Mouse (Mus musculus): ENCODE results near the gene Olfr675. TPM values are rescaled to one million over a fixed set of nuclear protein-coding genes. Genes with fewer than 3 reads are reported as not detected.
"Not testable (repeated sequence)": the region's sequence is repeated elsewhere in the genome, so short reads cannot be mapped to it uniquely, and the experiment has no call there.

The Olfr675 gene
- polyA plus RNA-seq (2016; fragmentation: Nextera tagmentation; extraction: Ambion mirVana): not detected in 2 replicates

DNA sequence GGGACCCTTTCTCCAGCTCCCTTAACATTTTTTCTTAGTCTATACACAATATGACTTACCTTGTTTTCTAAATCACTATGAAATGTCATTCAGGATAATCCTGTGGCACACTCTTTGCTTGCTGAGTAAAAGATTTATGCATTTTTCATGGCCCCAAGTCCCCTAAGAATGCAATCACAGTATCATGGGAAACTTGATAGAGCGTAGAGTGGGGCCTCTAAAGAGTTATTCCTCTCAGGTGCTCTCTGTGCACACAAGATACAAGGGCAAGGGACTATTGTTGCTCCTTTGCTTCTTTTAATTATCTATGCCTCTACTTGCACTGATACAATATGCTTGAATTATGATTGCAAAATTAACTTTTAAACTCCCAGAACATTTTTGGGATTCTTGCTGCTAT is at the start of gene Olfr675:
Olfr675 (minus strand) TSS at position 101 of the 400 bp plus-strand sequence.
- Histone ChIP-seq H3K9me3 (no peaks in the 10 kb centered on the region), H3K4me2 (no peak within 1 kb of the TSS), H3K4me3 (replicated peaks) (no peak within 1 kb of the TSS), H3K9ac (no peak within 1 kb of the TSS), H3K27ac (no peak within 1 kb of the TSS), H3K27me3 (no peaks in the 10 kb centered on the region), H3K36me3 (replicated peaks) (no peaks in the 10 kb centered on the region), H3K4me1 (no peaks in the 10 kb centered on the region)
- ATAC-seq (ENCODE audit: low FRiP score): no peak
- 90% methylated on average over 1 of the region's 1 CpGs for WGBS

DNA sequence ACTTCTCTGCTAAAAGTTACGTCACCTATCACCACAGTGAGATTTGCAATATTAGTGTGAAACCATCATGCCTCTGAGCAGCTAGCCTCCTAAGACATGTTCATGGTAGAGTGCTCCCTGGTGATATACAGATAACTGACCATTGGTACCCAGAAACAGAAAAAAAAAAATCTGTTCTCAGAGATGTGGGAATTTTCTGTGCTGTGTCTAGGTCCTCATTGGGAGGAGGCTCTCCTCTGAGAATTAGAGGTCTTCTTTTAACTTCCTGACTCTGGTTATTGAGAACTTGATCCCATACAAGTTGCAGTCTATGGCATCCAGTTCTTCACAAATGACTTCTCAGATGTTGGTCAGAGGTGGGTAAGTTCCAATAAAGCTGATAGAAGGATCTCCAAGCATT is 35.9 kb upstream of the Olfr675 start, which contains the start of gene Olfr678:
Olfr678 (plus strand) TSS at position 301 of the 400 bp plus-strand sequence.
- 100% methylated on average over 1 of the region's 1 CpGs for WGBS
- H3K27ac ChIP-seq: no peak within 1 kb of the TSS
- H3K27me3 ChIP-seq: no peaks in the 10 kb centered on the region
- H3K9me3 ChIP-seq: no peaks in the 10 kb centered on the region
- H3K36me3 ChIP-seq (replicated peaks): no peaks in the 10 kb centered on the region
- H3K4me3 ChIP-seq (replicated peaks): no peak within 1 kb of the TSS
- ATAC-seq (ENCODE audit: low FRiP score): no peak
- no peaks in the 10 kb centered on the region for H3K4me1 ChIP-seq
- no peak within 1 kb of the TSS for H3K9ac ChIP-seq
- H3K4me2 ChIP-seq: no peak within 1 kb of the TSS

DNA sequence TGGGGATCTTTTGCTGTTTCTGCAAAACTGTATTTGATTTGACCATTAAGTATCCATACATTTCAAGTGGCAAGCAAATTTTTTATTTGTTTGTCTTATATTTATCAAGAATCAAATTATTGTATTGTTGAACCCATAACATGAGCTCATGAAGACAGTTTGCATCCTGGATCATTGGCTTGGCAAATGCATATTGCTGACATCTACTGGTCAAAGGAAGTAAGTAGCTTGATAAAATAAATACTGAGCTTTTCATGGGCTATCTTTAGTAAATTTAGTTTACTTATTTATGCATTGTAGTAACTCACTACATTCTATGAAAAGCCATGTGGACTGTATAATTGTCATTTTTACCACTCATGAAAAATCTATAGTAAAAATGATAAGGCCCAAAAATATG is 30.7 kb upstream of the Olfr675 start:
- no peak for ATAC-seq (ENCODE audit: low FRiP score)
- H3K27ac ChIP-seq: no peak overlapping the region
- no peaks in the 10 kb centered on the region for H3K36me3 ChIP-seq (replicated peaks)
- no peaks in the 10 kb centered on the region for H3K9me3 ChIP-seq
- no peaks in the 10 kb centered on the region for H3K27me3 ChIP-seq
- no peaks in the 10 kb centered on the region for H3K4me1 ChIP-seq
- no peak overlapping the region for H3K4me3 ChIP-seq (replicated peaks)
- no peak overlapping the region for H3K9ac ChIP-seq
- H3K4me2 ChIP-seq: no peak overlapping the region

DNA sequence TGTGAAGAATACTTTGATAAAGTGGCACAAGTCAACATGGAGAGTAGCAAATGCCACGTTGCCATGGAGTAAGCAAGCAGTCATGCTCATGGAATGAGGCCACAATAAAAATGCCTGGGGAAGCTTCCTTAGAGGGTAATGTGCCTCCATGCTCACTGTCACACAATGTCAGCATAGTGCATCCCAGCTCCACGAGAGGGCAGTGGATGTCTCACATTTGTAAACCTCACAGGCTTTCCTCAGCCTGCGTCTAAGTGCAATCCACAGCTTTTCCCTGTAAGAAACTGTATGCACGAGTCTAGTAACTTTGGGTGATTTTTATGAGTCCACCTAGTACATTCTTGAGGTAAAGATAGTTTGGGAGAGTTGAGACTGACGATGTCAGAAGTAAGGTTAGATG is 5.6 kb upstream of the Olfr675 start:
- not testable (repeated sequence) for H3K4me2 ChIP-seq; H3K4me1 ChIP-seq; H3K27ac ChIP-seq; H3K9me3 ChIP-seq; H3K36me3 ChIP-seq (replicated peaks); H3K27me3 ChIP-seq; H3K9ac ChIP-seq; ATAC-seq (ENCODE audit: low FRiP score); H3K4me3 ChIP-seq (replicated peaks)
- 66% methylated on average over 5 of the region's 5 CpGs for WGBS

DNA sequence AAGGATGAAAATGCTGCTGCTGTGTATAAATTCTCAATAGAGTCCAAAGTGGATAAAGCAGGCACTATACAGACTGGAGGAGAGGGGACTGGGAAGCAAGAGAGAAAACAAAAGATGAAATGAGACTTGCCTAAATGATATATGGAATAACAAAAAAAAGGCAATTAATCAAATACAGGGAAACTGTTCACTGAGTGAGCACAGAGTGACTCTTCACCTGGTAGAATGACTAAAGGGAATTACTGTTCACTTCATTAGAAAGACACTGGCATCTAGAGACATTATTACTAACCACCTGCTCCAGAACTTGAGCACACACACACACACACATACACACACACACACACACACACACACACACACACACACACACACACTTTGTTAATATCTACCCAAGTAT is 4.1 kb upstream of the Olfr675 start, which contains the start of gene Olfr676:
Olfr676 (plus strand) TSS at position 301 of the 400 bp plus-strand sequence.
- no peak within 1 kb of the TSS for H3K4me2 ChIP-seq
- no peaks in the 10 kb centered on the region for H3K27me3 ChIP-seq
- H3K36me3 ChIP-seq (replicated peaks): no peaks in the 10 kb centered on the region
- ATAC-seq (ENCODE audit: low FRiP score): no peak
- no peaks in the 10 kb centered on the region for H3K9me3 ChIP-seq
- no peaks in the 10 kb centered on the region for H3K4me1 ChIP-seq
- no peak within 1 kb of the TSS for H3K27ac ChIP-seq
- no peak within 1 kb of the TSS for H3K4me3 ChIP-seq (replicated peaks)
- no peak within 1 kb of the TSS for H3K9ac ChIP-seq

DNA sequence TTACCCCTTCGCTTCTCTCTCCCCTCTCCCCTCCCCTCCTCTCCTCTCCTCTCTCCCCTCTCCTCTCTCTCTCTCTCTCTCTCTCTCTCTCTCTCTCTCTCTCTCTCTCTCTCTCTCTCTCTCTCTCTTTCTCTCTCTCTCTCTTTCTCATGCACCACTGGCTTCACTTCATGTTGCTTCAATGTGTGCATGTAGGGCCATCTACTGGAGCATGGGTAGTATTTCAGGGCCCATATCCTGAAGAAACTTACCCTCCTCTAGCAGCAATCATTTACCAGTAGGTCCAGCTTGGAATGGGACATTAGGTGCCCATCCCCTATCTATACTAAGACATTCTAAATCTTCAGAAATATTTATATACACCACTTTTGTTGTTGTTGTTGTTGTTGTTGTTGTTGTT is 5.7 kb downstream of the Olfr675 start:
- WGBS: 69% methylated on average over 1 of the region's 1 CpGs
- no peak overlapping the region for H3K4me3 ChIP-seq (replicated peaks)
- no peaks in the 10 kb centered on the region for H3K36me3 ChIP-seq (replicated peaks)
- H3K27ac ChIP-seq: no peak overlapping the region
- no peaks in the 10 kb centered on the region for H3K9me3 ChIP-seq
- no peaks in the 10 kb centered on the region for H3K27me3 ChIP-seq
- no peak overlapping the region for H3K4me2 ChIP-seq
- H3K4me1 ChIP-seq: no peaks in the 10 kb centered on the region
- H3K9ac ChIP-seq: no peak overlapping the region
- ATAC-seq (ENCODE audit: low FRiP score): no peak

DNA sequence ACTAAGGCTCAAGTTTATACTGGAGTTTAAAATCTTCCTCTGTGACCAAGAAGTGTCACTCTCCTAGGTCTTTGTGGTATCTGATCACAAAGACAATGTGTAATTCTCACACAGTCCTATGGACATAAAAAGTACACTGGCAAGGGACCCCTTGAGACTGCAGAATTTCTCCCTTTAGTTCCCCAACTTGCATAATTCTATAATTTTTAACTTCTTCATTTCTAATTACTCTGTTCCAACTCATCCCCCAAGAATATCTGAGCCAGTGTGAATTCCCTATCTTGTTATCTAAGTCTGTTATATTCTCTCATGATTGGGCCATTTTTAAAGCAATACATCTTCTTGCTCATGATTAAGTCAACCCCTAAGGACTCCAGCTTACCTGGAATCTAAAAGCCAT is 26.3 kb downstream of the Olfr675 start, which contains the start of gene Olfr672:
Olfr672 (minus strand) TSS at position 101 of the 400 bp plus-strand sequence.
- H3K4me1 ChIP-seq: no peaks in the 10 kb centered on the region
- no peak within 1 kb of the TSS for H3K27ac ChIP-seq
- no peak within 1 kb of the TSS for H3K9ac ChIP-seq
- H3K9me3 ChIP-seq: no peaks in the 10 kb centered on the region
- H3K27me3 ChIP-seq: no peaks in the 10 kb centered on the region
- no peak within 1 kb of the TSS for H3K4me2 ChIP-seq
- ATAC-seq (ENCODE audit: low FRiP score): no peak
- no peaks in the 10 kb centered on the region for H3K36me3 ChIP-seq (replicated peaks)
- H3K4me3 ChIP-seq (replicated peaks): no peak within 1 kb of the TSS

DNA sequence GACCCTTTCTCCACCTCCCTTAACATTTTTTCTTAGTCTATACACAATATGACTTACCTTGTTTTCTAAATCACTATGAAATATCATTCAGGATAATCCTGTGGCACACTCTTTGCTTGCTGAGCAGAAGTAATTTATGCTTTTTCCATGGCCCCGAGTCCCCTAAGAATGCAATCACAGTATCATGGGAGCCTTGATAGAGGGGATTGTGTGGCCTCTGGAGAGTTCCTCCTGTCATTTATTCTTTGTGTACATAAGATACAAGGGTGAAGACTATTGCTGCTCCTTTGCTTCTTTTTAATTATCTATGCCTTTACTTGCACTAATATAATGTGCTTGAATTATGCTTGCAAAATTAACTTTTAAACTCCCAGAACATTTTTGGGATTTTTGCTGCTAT is 49.2 kb downstream of the Olfr675 start, which contains the start of gene Olfr671:
Olfr671 (minus strand) TSS at position 101 of the 400 bp plus-strand sequence.
- Histone ChIP-seq H3K27ac (no peak within 1 kb of the TSS), H3K4me1 (no peaks in the 10 kb centered on the region), H3K9me3 (0 out of 2 replicates have a peak, but pooled peaks cover 7% of the 10 kb centered on the region), H3K9ac (no peak within 1 kb of the TSS), H3K4me2 (no peak within 1 kb of the TSS), H3K27me3 (no peaks in the 10 kb centered on the region), H3K4me3 (replicated peaks) (no peak within 1 kb of the TSS), H3K36me3 (replicated peaks) (no peaks in the 10 kb centered on the region)
- 77% methylated on average over 1 of the region's 1 CpGs for WGBS
- no peak for ATAC-seq (ENCODE audit: low FRiP score)

DNA sequence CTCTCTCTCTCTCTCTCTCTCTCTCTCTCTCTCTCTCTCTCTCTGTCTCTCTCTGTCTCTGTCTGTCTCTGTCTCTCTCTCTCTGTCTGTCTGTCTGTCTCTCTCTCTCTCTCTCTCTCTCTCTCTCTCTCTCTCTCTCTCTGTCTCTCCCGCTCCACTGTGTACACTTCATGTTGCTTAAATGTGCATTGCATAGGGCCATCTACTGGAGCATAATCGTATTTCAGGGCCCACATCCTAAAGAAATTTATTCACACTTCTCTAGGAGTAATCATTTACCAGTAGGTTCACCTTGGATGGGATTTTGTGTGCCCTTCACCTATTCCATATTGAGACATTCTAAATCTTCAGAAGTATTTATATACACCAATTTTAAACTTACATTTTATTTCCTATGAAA is 55.8 kb downstream of the Olfr675 start:
- not testable (repeated sequence) for H3K36me3 ChIP-seq (replicated peaks); ATAC-seq (ENCODE audit: low FRiP score); H3K27ac ChIP-seq; H3K4me2 ChIP-seq; H3K4me1 ChIP-seq; H3K4me3 ChIP-seq (replicated peaks); H3K9ac ChIP-seq; H3K27me3 ChIP-seq; H3K9me3 ChIP-seq
- 76% methylated on average over 2 of the region's 2 CpGs for WGBS

Other genes with a start within 250 kb of the Olfr675 start
- not detected in 2 replicates for gene Usp17lb, start 185.9 kb downstream of the Olfr675 start, polyA plus RNA-seq (2016; fragmentation: Nextera tagmentation; extraction: Ambion mirVana)
- gene Usp17la, start 171.5 kb downstream of the Olfr675 start, polyA plus RNA-seq (2016; fragmentation: Nextera tagmentation; extraction: Ambion mirVana): not detected in 2 replicates
- not detected in 2 replicates for gene Olfr665, start 150.4 kb downstream of the Olfr675 start, polyA plus RNA-seq (2016; fragmentation: Nextera tagmentation; extraction: Ambion mirVana)
- gene Olfr666, start 132.5 kb downstream of the Olfr675 start, polyA plus RNA-seq (2016; fragmentation: Nextera tagmentation; extraction: Ambion mirVana): 0.27 TPM in 1 of 2 replicates, not detected in the other
- not detected in 2 replicates for gene Olfr667, start 107.0 kb downstream of the Olfr675 start, polyA plus RNA-seq (2016; fragmentation: Nextera tagmentation; extraction: Ambion mirVana)
- not detected in 2 replicates for gene Olfr668, start 100.4 kb downstream of the Olfr675 start, polyA plus RNA-seq (2016; fragmentation: Nextera tagmentation; extraction: Ambion mirVana)
- not detected in 2 replicates for gene Olfr669, start 94.2 kb downstream of the Olfr675 start, polyA plus RNA-seq (2016; fragmentation: Nextera tagmentation; extraction: Ambion mirVana)
- gene Olfr670, start 65.8 kb downstream of the Olfr675 start, polyA plus RNA-seq (2016; fragmentation: Nextera tagmentation; extraction: Ambion mirVana): not detected in 2 replicates
- not detected in 2 replicates for gene Olfr671, start 49.3 kb downstream of the Olfr675 start, polyA plus RNA-seq (2016; fragmentation: Nextera tagmentation; extraction: Ambion mirVana)
- not detected in 2 replicates for gene Olfr672, start 26.4 kb downstream of the Olfr675 start, polyA plus RNA-seq (2016; fragmentation: Nextera tagmentation; extraction: Ambion mirVana)
- not detected in 2 replicates for gene Olfr676, start 4.2 kb upstream of the Olfr675 start, polyA plus RNA-seq (2016; fragmentation: Nextera tagmentation; extraction: Ambion mirVana)
- gene Olfr677, start 22.9 kb upstream of the Olfr675 start, polyA plus RNA-seq (2016; fragmentation: Nextera tagmentation; extraction: Ambion mirVana): not detected in 2 replicates
- not detected in 2 replicates for gene Olfr678, start 36.0 kb upstream of the Olfr675 start, polyA plus RNA-seq (2016; fragmentation: Nextera tagmentation; extraction: Ambion mirVana)
- gene Olfr679, start 52.7 kb upstream of the Olfr675 start, polyA plus RNA-seq (2016; fragmentation: Nextera tagmentation; extraction: Ambion mirVana): not detected in 2 replicates
- gene Olfr680-ps1, start 64.4 kb upstream of the Olfr675 start, polyA plus RNA-seq (2016; fragmentation: Nextera tagmentation; extraction: Ambion mirVana): not detected in 2 replicates
- gene Olfr681, start 88.4 kb upstream of the Olfr675 start, polyA plus RNA-seq (2016; fragmentation: Nextera tagmentation; extraction: Ambion mirVana): not detected in 2 replicates
- 0.13 TPM in 1 of 2 replicates, not detected in the other for gene Olfr683, start 118.6 kb upstream of the Olfr675 start, polyA plus RNA-seq (2016; fragmentation: Nextera tagmentation; extraction: Ambion mirVana)
- gene Olfr684, start 135.2 kb upstream of the Olfr675 start, polyA plus RNA-seq (2016; fragmentation: Nextera tagmentation; extraction: Ambion mirVana): not detected in 2 replicates
- not detected in 2 replicates for gene Olfr685, start 157.6 kb upstream of the Olfr675 start, polyA plus RNA-seq (2016; fragmentation: Nextera tagmentation; extraction: Ambion mirVana)
- gene Olfr686, start 179.0 kb upstream of the Olfr675 start, polyA plus RNA-seq (2016; fragmentation: Nextera tagmentation; extraction: Ambion mirVana): not detected in 2 replicates